Mouse (Mus musculus) CH12.LX (cell line): ENCODE results near the gene Ube2n. TPM values are rescaled to one million over a fixed set of nuclear protein-coding genes. Genes with fewer than 3 reads are reported as not detected.

Source experiments
- DNase-seq: peaks from one replicate; pipeline ENCODE4 v3.0.0-alpha.2; 2013; ENCODE audit errors: extremely low read depth
- H3K27ac ChIP-seq: 2 replicates; pipeline ENCODE4 v1.5.1; 2012; ENCODE audit warnings: low read depth, mild to moderate bottlenecking, control low read depth, moderate library complexity; ENCODE audit not compliant: insufficient read depth
- H3K27me3 ChIP-seq: replicated peaks from 2 replicates; pipeline ENCODE3; 2012; ENCODE audit warnings: inconsistent platforms
- H3K36me3 ChIP-seq, 2 experiments: replicated peaks in 1 of 2; 2 replicates each; pipeline versions ENCODE3 to v1.6.1; 2012; ENCODE audit warnings: inconsistent platforms in 1 of 2, low read length in 1 of 2, mild to moderate bottlenecking in 1 of 2, mixed read lengths in 1 of 2, moderate library complexity in 1 of 2; ENCODE audit not compliant: control insufficient read depth in 1 of 2, insufficient read depth in 1 of 2
- H3K4me1 ChIP-seq, 2 experiments: 2 replicates each; pipeline ENCODE4 v1.6.1; 2012; ENCODE audit warnings: inconsistent platforms in 1 of 2, moderate library complexity in 1 of 2; ENCODE audit not compliant: insufficient read depth in 2 of 2, control insufficient read depth in 1 of 2
- H3K4me2 ChIP-seq: 2 replicates; pipeline ENCODE4 v1.6.1; 2012; ENCODE audit warnings: low read depth, mild to moderate bottlenecking, control low read depth; ENCODE audit not compliant: poor library complexity, insufficient read depth, severe bottlenecking
- H3K4me3 ChIP-seq, 3 experiments: fragments of 150-350 bp in 1 of 3; sonication (generic) in 1 of 3; replicated peaks in 1 of 3; 2 replicates each; pipeline versions ENCODE3 to v1.5.1; 2011 to 2012; ENCODE audit warnings: low read depth in 2 of 3, low read length in 2 of 3, mild to moderate bottlenecking in 2 of 3, moderate library complexity in 2 of 3, control low read depth in 1 of 3, improper control_type of control experiment in 1 of 3, inconsistent platforms in 1 of 3, mixed read lengths in 1 of 3; ENCODE audit not compliant: poor library complexity in 1 of 3
- H3K79me2 ChIP-seq: replicated peaks from 2 replicates; pipeline ENCODE4 v1.6.1; 2012; ENCODE audit warnings: mild to moderate bottlenecking, moderate library complexity; ENCODE audit not compliant: control insufficient read depth, poor library complexity, insufficient read depth, severe bottlenecking; ENCODE audit errors: extremely low read depth
- H3K9ac ChIP-seq: 2 replicates; pipeline ENCODE4 v1.6.1; 2012; ENCODE audit warnings: low read depth, mild to moderate bottlenecking, control low read depth, moderate library complexity; ENCODE audit not compliant: insufficient read depth
- H3K9me3 ChIP-seq: replicated peaks from 2 replicates; pipeline ENCODE3; 2012; ENCODE audit warnings: low read length, inconsistent platforms, mixed read lengths
- BHLHE40 ChIP-seq: IDR thresholded peaks from 2 replicates; pipeline ENCODE4 v1.6.1; 2011; ENCODE audit warnings: mild to moderate bottlenecking, low read depth, low read length, improper control_type of control experiment
- CHD1 ChIP-seq: IDR thresholded peaks from 2 replicates; pipeline ENCODE4 v1.6.1; 2012; ENCODE audit warnings: low read depth, low read length, improper control_type of control experiment, inconsistent platforms
- CHD2 ChIP-seq: IDR thresholded peaks from 2 replicates; pipeline ENCODE4 v1.6.1; 2011; ENCODE audit warnings: low read length, improper control_type of control experiment
- CTCF ChIP-seq, 2 experiments: IDR thresholded peaks in 1 of 2; conservative IDR thresholded peaks in 1 of 2; 2 replicates each; pipeline ENCODE4 v1.5.1; 2011 to 2012; ENCODE audit warnings: low read depth in 2 of 2, low read length in 2 of 2, improper control_type of control experiment in 1 of 2, inconsistent platforms in 1 of 2, mild to moderate bottlenecking in 1 of 2, moderate library complexity in 1 of 2
- E2F4 ChIP-seq: IDR thresholded peaks from 2 replicates; pipeline ENCODE4 v1.6.1; 2011; ENCODE audit warnings: low read depth, low read length, improper control_type of control experiment; ENCODE audit not compliant: insufficient replicate concordance
- ELF1 ChIP-seq: IDR thresholded peaks from 2 replicates; pipeline ENCODE4 v1.6.1; 2014; ENCODE audit warnings: low read depth, mild to moderate bottlenecking, inconsistent platforms, low read length, improper control_type of control experiment
- EP300 ChIP-seq: IDR thresholded peaks from 2 replicates; pipeline ENCODE4 v1.6.1; 2011; ENCODE audit warnings: low read length, improper control_type of control experiment
- ETS1 ChIP-seq: conservative IDR thresholded peaks from 2 replicates; pipeline ENCODE4 v1.6.1; 2012; ENCODE audit warnings: low read depth, mild to moderate bottlenecking, inconsistent platforms, low read length, improper control_type of control experiment, moderate library complexity
- GABPA ChIP-seq: IDR thresholded peaks from 2 replicates; pipeline ENCODE4 v1.6.1; 2012; ENCODE audit warnings: low read depth, low read length, improper control_type of control experiment, inconsistent platforms; ENCODE audit not compliant: insufficient replicate concordance
- HCFC1 ChIP-seq: IDR thresholded peaks from 2 replicates; pipeline ENCODE4 v1.6.1; 2012; ENCODE audit warnings: low read depth, mild to moderate bottlenecking, inconsistent platforms, low read length, improper control_type of control experiment
- IRF4 ChIP-seq: IDR thresholded peaks from 2 replicates; pipeline ENCODE4 v1.6.1; 2014; ENCODE audit warnings: low read depth, mild to moderate bottlenecking, inconsistent platforms, low read length, improper control_type of control experiment
- JUN ChIP-seq: IDR thresholded peaks from 2 replicates; pipeline ENCODE4 v1.6.1; 2011; ENCODE audit warnings: low read depth, mild to moderate bottlenecking, low read length, improper control_type of control experiment, moderate library complexity; ENCODE audit not compliant: insufficient read depth
- JUND ChIP-seq: conservative IDR thresholded peaks from 2 replicates; pipeline ENCODE4 v1.6.1; 2011; ENCODE audit warnings: low read depth, low read length, improper control_type of control experiment
- KAT2A ChIP-seq: IDR thresholded peaks from 2 replicates; pipeline ENCODE4 v1.6.1; 2012; ENCODE audit warnings: low read length, improper control_type of control experiment, inconsistent platforms; ENCODE audit not compliant: insufficient replicate concordance
- MAFK ChIP-seq: IDR thresholded peaks from 2 replicates; pipeline ENCODE4 v1.6.1; 2011; ENCODE audit warnings: low read length, improper control_type of control experiment; ENCODE audit not compliant: insufficient replicate concordance
- MAX ChIP-seq: IDR thresholded peaks from 2 replicates; pipeline ENCODE4 v1.6.1; 2011; ENCODE audit warnings: low read length, improper control_type of control experiment
- MAZ ChIP-seq: IDR thresholded peaks from 2 replicates; pipeline ENCODE4 v1.6.1; 2012; ENCODE audit warnings: low read depth, mild to moderate bottlenecking, inconsistent platforms, low read length, improper control_type of control experiment, moderate library complexity
- MEF2A ChIP-seq: IDR thresholded peaks from 2 replicates; pipeline ENCODE4 v1.6.1; 2014; ENCODE audit warnings: low read depth, mild to moderate bottlenecking, inconsistent platforms, low read length, improper control_type of control experiment, borderline replicate concordance
- MXI1 ChIP-seq: IDR thresholded peaks from 2 replicates; pipeline ENCODE4 v1.6.1; 2011; ENCODE audit warnings: mild to moderate bottlenecking, low read depth, low read length, improper control_type of control experiment
- MYC ChIP-seq: IDR thresholded peaks from 2 replicates; pipeline ENCODE4 v1.6.1; 2011; ENCODE audit warnings: low read depth, mild to moderate bottlenecking, improper control_type of control experiment, low read length
- NELFE ChIP-seq: IDR thresholded peaks from 2 replicates; pipeline ENCODE4 v1.6.1; 2011; ENCODE audit warnings: low read depth, low read length, improper control_type of control experiment
- NRF1 ChIP-seq: IDR thresholded peaks from 2 replicates; pipeline ENCODE4 v1.6.1; 2014; ENCODE audit warnings: low read depth, mild to moderate bottlenecking, inconsistent platforms, low read length, improper control_type of control experiment, moderate library complexity
- PAX5 ChIP-seq: IDR thresholded peaks from 2 replicates; pipeline ENCODE4 v1.6.1; 2012; ENCODE audit warnings: low read length, inconsistent platforms, mixed read lengths
- POLR2A ChIP-seq: IDR thresholded peaks from 2 replicates; pipeline ENCODE4 v1.6.1; 2011; ENCODE audit warnings: low read depth, mild to moderate bottlenecking, improper control_type of control experiment, low read length
- POLR2AphosphoS2 ChIP-seq: IDR thresholded peaks from 2 replicates; pipeline ENCODE4 v1.6.1; 2011; ENCODE audit warnings: low read depth, low read length, improper control_type of control experiment
- RAD21 ChIP-seq: IDR thresholded peaks from 2 replicates; pipeline ENCODE4 v1.6.1; 2011; ENCODE audit warnings: low read depth, mild to moderate bottlenecking, low read length, improper control_type of control experiment, moderate library complexity
- RCOR1 ChIP-seq: conservative IDR thresholded peaks from 2 replicates; pipeline ENCODE4 v1.6.1; 2012; ENCODE audit warnings: low read depth, mild to moderate bottlenecking, inconsistent platforms, low read length, improper control_type of control experiment
- SIN3A ChIP-seq: IDR thresholded peaks from 2 replicates; pipeline ENCODE4 v1.6.1; 2012; ENCODE audit warnings: low read length, improper control_type of control experiment, inconsistent platforms
- SMC3 ChIP-seq: IDR thresholded peaks from 2 replicates; pipeline ENCODE4 v1.6.1; 2011; ENCODE audit warnings: low read depth, low read length, improper control_type of control experiment
- TBP ChIP-seq: conservative IDR thresholded peaks from 2 replicates; pipeline ENCODE4 v1.6.1; 2011; ENCODE audit warnings: low read depth, low read length, improper control_type of control experiment
- TCF12 ChIP-seq: IDR thresholded peaks from 2 replicates; pipeline ENCODE4 v1.6.1; 2014; ENCODE audit warnings: low read depth, mild to moderate bottlenecking, inconsistent platforms, low read length, improper control_type of control experiment
- UBTF ChIP-seq: IDR thresholded peaks from 2 replicates; pipeline ENCODE4 v1.6.1; 2012; ENCODE audit warnings: low read depth, mild to moderate bottlenecking, inconsistent platforms, low read length, improper control_type of control experiment, moderate library complexity
- USF1 ChIP-seq: IDR thresholded peaks from 2 replicates; pipeline ENCODE4 v1.6.1; 2014; ENCODE audit warnings: low read depth, mild to moderate bottlenecking, inconsistent platforms, low read length, improper control_type of control experiment
- USF2 ChIP-seq: conservative IDR thresholded peaks from 2 replicates; pipeline ENCODE4 v1.6.1; 2011; ENCODE audit warnings: low read depth, low read length, improper control_type of control experiment
- ZC3H11A ChIP-seq: IDR thresholded peaks from 2 replicates; pipeline ENCODE4 v1.6.1; 2012; ENCODE audit warnings: low read depth, mild to moderate bottlenecking, inconsistent platforms, low read length, improper control_type of control experiment
- ZKSCAN1 ChIP-seq: IDR thresholded peaks from 2 replicates; pipeline ENCODE4 v1.6.1; 2012; ENCODE audit warnings: low read depth, inconsistent platforms, low read length, improper control_type of control experiment, borderline replicate concordance
- ZMIZ1 ChIP-seq: IDR thresholded peaks from 2 replicates; pipeline ENCODE4 v1.6.1; 2012; ENCODE audit warnings: low read depth, mild to moderate bottlenecking, inconsistent platforms, low read length, improper control_type of control experiment
- ZNF384 ChIP-seq: IDR thresholded peaks from 2 replicates; pipeline ENCODE4 v1.6.1; 2012; ENCODE audit warnings: low read depth, low read length, improper control_type of control experiment, inconsistent platforms
- dilution Hi-C: fragments of 300-500 bp; cut with MboI; formaldehyde crosslinking; loops from 2 replicates; pipeline ENCODE4 v1.14.3; 2020; ENCODE audit warnings: low sequenced_read_pairs; ENCODE audit not compliant: extremely low pct_unique_long_range_greater_than_20kb, extremely low pct_ligation_motif_present
- in situ Hi-C: fragments of 300-500 bp; cut with MboI; formaldehyde crosslinking; loops from 3 replicates; pipeline ENCODE4 v1.14.3; 2019; ENCODE audit warnings: low sequenced_read_pairs, low pct_ligation_motif_present, low pct_unique_long_range_greater_than_20kb, mixed read lengths
- polyA plus RNA-seq: library from polyadenylated mRNA; unstranded; fragments of >175 nt; gene quantifications from 2 replicates; pipeline ENCODE4 v1.2.1, GENCODE M21; 2012; ENCODE audit warnings: low read depth; ENCODE audit not compliant: insufficient read length
- total RNA-seq, 2 experiments: library from RNA; depleted of rRNA; stranded (reverse); fragments of 300-350 nt in 1 of 2; fragments of >200 nt in 1 of 2; gene quantifications; 2 replicates each; pipeline ENCODE4 v1.2.3; 2012 to 2014

The Ube2n gene
- total and polyA plus RNA-seq, 3 experiments, result 71.9 to 265 (median 237) TPM

- in situ Hi-C loops (loop anchor here (25.0 kb wide), 1 partner anchor 539 kb away; no protein-coding TSS in a partner anchor), dilution Hi-C loops (no loop called here)
- peak overlapping the region; percentile 55 for H3K4me2 ChIP-seq
- peak overlapping the region; percentile 60; the same call in 1 of the 2 replicates for H3K9ac ChIP-seq
- TF ChIP-seq ZC3H11A, result no peak
- peak; percentile 97 for TF ChIP-seq BHLHE40
- TF ChIP-seq GABPA, result no peak
- TF ChIP-seq JUND, result peak; percentile 72
- no peak; the same call in 1 of the 2 replicates for TF ChIP-seq CHD1
- no peak for TF ChIP-seq NRF1
- TF ChIP-seq EP300, result peak; percentile 81
- no peak for TF ChIP-seq MAFK
- peak; percentile 39; the same call in 1 of the 2 replicates for TF ChIP-seq CHD2
- peak; percentile 68 for TF ChIP-seq RCOR1
- TF ChIP-seq UBTF, result no peak
- TF ChIP-seq TCF12, result peak; percentile 73; the same call in 1 of the 2 replicates
- peak; percentile 63; the same call in 1 of the 2 replicates for TF ChIP-seq ZMIZ1
- peak; percentile 90 for TF ChIP-seq SIN3A
- TF ChIP-seq ELF1, result peak; percentile 45; the same call in 1 of the 2 replicates
- TF ChIP-seq JUN, result peak; percentile 26
- 0 out of 2 replicates have a peak, but pooled peaks have one; percentile 5 for TF ChIP-seq SMC3
- peak; percentile 95; the same call in 1 of the 2 replicates for TF ChIP-seq MXI1
- no peak for TF ChIP-seq ZKSCAN1
- no peak for TF ChIP-seq POLR2A
- TF ChIP-seq IRF4, result peak; percentile 82
- no peak for TF ChIP-seq CTCF (conservative IDR thresholded peaks at IDR 0.05 in 1 of 2, IDR thresholded peaks at IDR 0.05 in 1 of 2; ENCODE audit: low read depth in 2 of 2, low read length in 2 of 2)
- peak; percentile 96 for TF ChIP-seq MYC
- no peak for TF ChIP-seq RAD21
- no peak for TF ChIP-seq KAT2A
- no peak for TF ChIP-seq ZNF384
- TF ChIP-seq MAX, result peak; percentile 93
- no peak; the same call in 1 of the 2 replicates for TF ChIP-seq POLR2AphosphoS2
- TF ChIP-seq USF2, result no peak
- TF ChIP-seq HCFC1, result peak; percentile 21; the same call in 1 of the 2 replicates
- 0 out of 2 replicates have a peak, but pooled peaks have one; percentile 17 for TF ChIP-seq MAZ
- no peak for TF ChIP-seq E2F4
- no peak for TF ChIP-seq PAX5
- TF ChIP-seq NELFE, result no peak
- TF ChIP-seq TBP, result no peak
- TF ChIP-seq USF1, result no peak
- TF ChIP-seq MEF2A, result peak; percentile 83
- TF ChIP-seq ETS1, result peak; percentile 95
- peaks cover 4% of the 10 kb centered on the region for H3K79me2 ChIP-seq
- peaks cover 0 to 67% of the 10 kb centered on the region in 2 experiments; a peak in 2 of 4 replicates for H3K4me1 ChIP-seq
- peak overlapping the region in 1 of 3 experiments; percentile 14 for H3K4me3 ChIP-seq
- H3K9me3 ChIP-seq, result no peaks in the 10 kb centered on the region
- no peaks in the 10 kb centered on the region for H3K27me3 ChIP-seq
- peaks cover 24 to 70% of the 10 kb centered on the region in 2 experiments for H3K36me3 ChIP-seq
- H3K27ac ChIP-seq, result peak overlapping the region; percentile 89
- peak; percentile 87 for DNase-seq
These were observed 33.3 kb downstream of the Ube2n start for GRCm38 (mm10) chr10:95548154-95548826.
